Mouse (Mus musculus) limb, embryonic 15.5 days (tissue): ENCODE results near the gene Tpcn1. TPM values are rescaled to one million over a fixed set of nuclear protein-coding genes. Genes with fewer than 3 reads are reported as not detected.
A peak's percentile ranks its signal among the peaks of the same experiment; 100 is the strongest.

Experiments
- ATAC-seq: fragments of 200-750 bp; cut with Nextera tagmentation; 2 replicates; pipeline ENCODE4 v1.8.0; 2017; ENCODE audit warnings: low read depth, moderate TSS enrichment; ENCODE audit not compliant: insufficient number of reproducible peaks, low FRiP score, low TSS enrichment
- H3K27ac ChIP-seq: fragments of 300-500 bp; sonication (generic); 2 replicates; pipeline ENCODE4 v1.5.1; 2015; ENCODE audit warnings: moderate library complexity, mild to moderate bottlenecking, inconsistent platforms
- H3K27me3 ChIP-seq: fragments of 300-500 bp; sonication (generic); 2 replicates; pipeline ENCODE4 v1.6.1; 2015; ENCODE audit warnings: inconsistent platforms
- H3K36me3 ChIP-seq: fragments of 300-500 bp; sonication (generic); 2 replicates; pipeline ENCODE4 v1.6.1; 2015; ENCODE audit warnings: inconsistent platforms
- H3K4me1 ChIP-seq: fragments of 300-500 bp; sonication (generic); 2 replicates; pipeline ENCODE4 v1.6.1; 2015; ENCODE audit warnings: inconsistent platforms
- H3K4me2 ChIP-seq: fragments of 300-500 bp; sonication (generic); 2 replicates; pipeline ENCODE4 v1.6.1; 2015; ENCODE audit warnings: mild to moderate bottlenecking, inconsistent platforms
- H3K4me3 ChIP-seq: fragments of 300-500 bp; sonication (generic); 2 replicates; pipeline ENCODE4 v1.5.1; 2015; ENCODE audit warnings: mild to moderate bottlenecking, inconsistent platforms
- H3K9ac ChIP-seq: fragments of 300-500 bp; sonication (generic); 2 replicates; pipeline ENCODE4 v1.6.1; 2015; ENCODE audit warnings: inconsistent platforms
- H3K9me3 ChIP-seq: fragments of 300-500 bp; sonication (generic); 2 replicates; pipeline ENCODE4 v1.6.1; 2016; ENCODE audit warnings: inconsistent platforms
- WGBS: fragments of 180-500 bp; shearing (Covaris S2); methylation state at CpG from one replicate; pipeline ENCODE4 v1.1.7; 2015; 5-methylcytosine and 5-hydroxymethylcytosine counted together
- polyA plus RNA-seq: library from polyadenylated mRNA; unstranded; fragments of >200 nt; fragmentation: Nextera tagmentation; extraction: Ambion mirVana; gene quantifications from 2 replicates; pipeline ENCODE4 v1.2.1, GENCODE M21; 2015

Tpcn1 gene
- polyA plus RNA-seq, 1 experiment from 2014 or later, result 25.4 TPM

- Histone ChIP-seq H3K36me3 (peaks cover 43% of the 10 kb centered on the region), H3K9me3 (no peaks in the 10 kb centered on the region), H3K9ac (no peak overlapping the region), H3K4me3 (no peak overlapping the region), H3K4me1 (peaks cover 31% of the 10 kb centered on the region), H3K27me3 (no peaks in the 10 kb centered on the region), H3K27ac (peak overlapping the region; percentile 71), H3K4me2 (no peak overlapping the region)
- ATAC-seq, result no peak
- WGBS, result 60% methylated on average over 13 of the region's 13 CpGs
Measured at GRCm38 (mm10) chr5:120536046-120536445, 52.4 kb downstream of the Tpcn1 start.

- Histone ChIP-seq H3K36me3 (peaks cover 30% of the 10 kb centered on the region), H3K4me2 (0 out of 2 replicates have a peak overlapping the region, but pooled peaks have one; percentile 3), H3K4me3 (no peak overlapping the region), H3K27me3 (no peaks in the 10 kb centered on the region), H3K9me3 (no peaks in the 10 kb centered on the region), H3K9ac (no peak overlapping the region), H3K27ac (peak overlapping the region; percentile 72), H3K4me1 (peaks cover 31% of the 10 kb centered on the region)
- 15% methylated on average over 2 of the region's 2 CpGs for WGBS
- ATAC-seq, result no peak
Measured at GRCm38 (mm10) chr5:120534686-120535075, 53.8 kb downstream of the Tpcn1 start.

- Histone ChIP-seq H3K9ac (no peak overlapping the region), H3K4me2 (0 out of 2 replicates have a peak overlapping the region, but pooled peaks have one; percentile 3), H3K36me3 (peaks cover 25% of the 10 kb centered on the region), H3K4me3 (no peak overlapping the region), H3K9me3 (no peaks in the 10 kb centered on the region), H3K4me1 (peaks cover 31% of the 10 kb centered on the region), H3K27ac (peak overlapping the region; percentile 72), H3K27me3 (no peaks in the 10 kb centered on the region)
- ATAC-seq, result no peak; the same call in 1 of the 2 replicates
- 16% methylated on average over 15 of the region's 15 CpGs for WGBS
Measured at GRCm38 (mm10) chr5:120534071-120534685, 54.3 kb downstream of the Tpcn1 start.

- no peak overlapping the region for H3K4me2 ChIP-seq
- H3K4me3 ChIP-seq, result no peak overlapping the region
- no peaks in the 10 kb centered on the region for H3K27me3 ChIP-seq
- no peaks in the 10 kb centered on the region for H3K9me3 ChIP-seq
- WGBS, result 81% methylated on average over 8 of the region's 8 CpGs
- peaks cover 29% of the 10 kb centered on the region for H3K4me1 ChIP-seq
- H3K9ac ChIP-seq, result no peak overlapping the region
- no peak overlapping the region for H3K27ac ChIP-seq
- no peak for ATAC-seq
- peaks cover 6% of the 10 kb centered on the region; the same call in 1 of the 2 replicates for H3K36me3 ChIP-seq
Measured at GRCm38 (mm10) chr5:120531631-120532030, 56.8 kb downstream of the Tpcn1 start.

- H3K4me1 ChIP-seq, result no peaks in the 10 kb centered on the region
- no peak for ATAC-seq
- H3K9me3 ChIP-seq, result no peaks in the 10 kb centered on the region
- 80% methylated on average over 17 of the region's 20 CpGs for WGBS
- no peak overlapping the region for H3K9ac ChIP-seq
- no peak overlapping the region for H3K4me2 ChIP-seq
- no peaks in the 10 kb centered on the region for H3K27me3 ChIP-seq
- peaks cover 11% of the 10 kb centered on the region for H3K36me3 ChIP-seq
- no peak overlapping the region for H3K4me3 ChIP-seq
- no peak overlapping the region for H3K27ac ChIP-seq
Measured at GRCm38 (mm10) chr5:120527296-120527964, 61.0 kb downstream of the Tpcn1 start.

GRCm38 (mm10) chr5:120526311-120526710 is 62.2 kb downstream of the Tpcn1 start:
- WGBS, result 63% methylated on average over 11 of the region's 11 CpGs

GRCm38 (mm10) chr5:120525737-120526136 is 62.7 kb downstream of the Tpcn1 start:
- H3K4me3 ChIP-seq, result no peak overlapping the region
- WGBS, result 41% methylated on average over 5 of the region's 5 CpGs

More at GRCm38 (mm10) chr5:120526311-120526710, 62.2 kb downstream of the Tpcn1 start:
- H3K27ac ChIP-seq, result no peak overlapping the region
- H3K36me3 ChIP-seq, result peaks cover 19% of the 10 kb centered on the region
- no peaks in the 10 kb centered on the region for H3K4me1 ChIP-seq
- no peak overlapping the region for H3K4me2 ChIP-seq
- no peaks in the 10 kb centered on the region for H3K9me3 ChIP-seq
- no peak for ATAC-seq
- H3K9ac ChIP-seq, result no peak overlapping the region
- H3K4me3 ChIP-seq, result no peak overlapping the region
- no peaks in the 10 kb centered on the region for H3K27me3 ChIP-seq

GRCm38 (mm10) chr5:120524736-120525135 is 63.7 kb downstream of the Tpcn1 start:
- Histone ChIP-seq H3K9ac (no peak overlapping the region), H3K4me2 (no peak overlapping the region), H3K4me1 (no peaks in the 10 kb centered on the region), H3K9me3 (no peaks in the 10 kb centered on the region), H3K4me3 (no peak overlapping the region), H3K36me3 (peaks cover 31% of the 10 kb centered on the region), H3K27ac (no peak overlapping the region), H3K27me3 (no peaks in the 10 kb centered on the region)
- ATAC-seq, result no peak
- WGBS, result 89% methylated on average over 2 of the region's 2 CpGs

More at GRCm38 (mm10) chr5:120525737-120526136, 62.7 kb downstream of the Tpcn1 start:
- H3K9me3 ChIP-seq, result no peaks in the 10 kb centered on the region
- no peak overlapping the region for H3K9ac ChIP-seq
- no peak overlapping the region for H3K27ac ChIP-seq
- no peak overlapping the region for H3K4me2 ChIP-seq
- peaks cover 24% of the 10 kb centered on the region for H3K36me3 ChIP-seq
- ATAC-seq, result no peak
- no peaks in the 10 kb centered on the region for H3K27me3 ChIP-seq
- no peaks in the 10 kb centered on the region for H3K4me1 ChIP-seq

GRCm38 (mm10) chr5:120522649-120523048 is 65.8 kb downstream of the Tpcn1 start:
- Histone ChIP-seq H3K4me3 (no peak overlapping the region), H3K36me3 (peaks cover 32% of the 10 kb centered on the region), H3K4me2 (no peak overlapping the region), H3K4me1 (no peaks in the 10 kb centered on the region), H3K9me3 (no peaks in the 10 kb centered on the region), H3K27me3 (no peaks in the 10 kb centered on the region), H3K9ac (no peak overlapping the region), H3K27ac (no peak overlapping the region)
- 75% methylated on average over 3 of the region's 3 CpGs for WGBS
- ATAC-seq, result no peak

- Histone ChIP-seq H3K27ac (peak overlapping the region; percentile 18; the same call in 1 of the 2 replicates), H3K27me3 (no peaks in the 10 kb centered on the region)
- 53% methylated on average over 9 of the region's 9 CpGs for WGBS
Measured at GRCm38 (mm10) chr5:120517552-120517951, 70.9 kb downstream of the Tpcn1 start.

GRCm38 (mm10) chr5:120516221-120516984 is 72.1 kb downstream of the Tpcn1 start:
- no peak overlapping the region for H3K4me2 ChIP-seq
- ATAC-seq, result no peak
- peak overlapping the region; percentile 50; the same call in 1 of the 2 replicates for H3K27ac ChIP-seq
- no peaks in the 10 kb centered on the region for H3K27me3 ChIP-seq
- no peak overlapping the region for H3K4me3 ChIP-seq
- H3K9me3 ChIP-seq, result no peaks in the 10 kb centered on the region
- WGBS, result 47% methylated on average over 15 of the region's 15 CpGs
- H3K4me1 ChIP-seq, result peaks cover 54% of the 10 kb centered on the region
- H3K36me3 ChIP-seq, result peaks cover 13% of the 10 kb centered on the region
- no peak overlapping the region for H3K9ac ChIP-seq

More at GRCm38 (mm10) chr5:120517552-120517951, 70.9 kb downstream of the Tpcn1 start:
- peaks cover 45% of the 10 kb centered on the region for H3K4me1 ChIP-seq
- peaks cover 20% of the 10 kb centered on the region for H3K36me3 ChIP-seq
- no peak overlapping the region for H3K9ac ChIP-seq
- no peak overlapping the region for H3K4me2 ChIP-seq
- no peak overlapping the region for H3K4me3 ChIP-seq
- no peak for ATAC-seq
- H3K9me3 ChIP-seq, result no peaks in the 10 kb centered on the region
